Mouse (Mus musculus): ENCODE measurements around the gene Loxl1. TPM values are rescaled to one million over a fixed set of nuclear protein-coding genes. Genes with fewer than 3 reads are reported as not detected.

Loxl1 gene
- polyA plus RNA-seq, 1 experiment from 2014 or later = 36.6 TPM

DNA sequence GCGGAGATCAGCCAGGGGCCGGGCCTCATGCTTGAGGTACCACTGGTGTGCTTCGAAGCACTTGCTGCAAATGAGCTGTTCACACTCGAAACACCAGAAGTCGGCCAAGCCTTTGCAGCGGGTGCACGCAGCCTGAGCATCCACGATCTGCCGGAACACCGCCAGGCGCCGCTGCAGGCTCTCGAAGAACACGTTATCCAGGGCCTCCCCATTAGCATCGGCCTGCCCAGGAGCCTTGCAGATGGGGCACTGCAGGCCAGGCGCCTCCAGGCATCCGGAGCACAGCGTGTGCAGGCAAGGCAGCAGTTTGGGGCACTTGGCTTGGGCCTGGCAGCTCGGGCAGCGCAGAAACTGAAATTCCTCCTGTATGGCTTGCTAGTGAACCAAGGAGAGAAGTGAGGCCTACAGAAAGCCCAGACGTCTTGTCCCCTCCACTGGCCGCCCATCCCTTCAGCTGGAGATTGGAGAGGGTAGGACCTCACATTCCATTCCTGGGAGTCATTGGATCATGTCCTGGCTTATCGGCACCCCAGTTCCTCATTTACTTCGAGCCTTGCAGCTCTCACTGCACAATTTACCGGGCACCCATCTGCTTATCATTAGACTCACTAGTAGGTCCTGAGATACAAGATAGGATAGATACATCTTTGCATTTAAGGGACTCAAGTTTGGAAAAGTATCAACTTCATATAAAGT is 65.8 kb downstream of the Loxl1 start:
- peak overlapping the region; percentile 84 for H3K27ac ChIP-seq (ENCODE audit: low read length)
- H3K9ac ChIP-seq (replicated peaks; ENCODE audit: low read length) = peak overlapping the region; percentile 70
- H3K4me2 ChIP-seq (replicated peaks; ENCODE audit: low read depth, low read length) = peak overlapping the region; percentile 88
- peak overlapping the region; percentile 37 for H3K4me3 ChIP-seq (ENCODE audit: low read length)
- H3K27me3 ChIP-seq (ENCODE audit: insufficient read depth, low read length) = no peaks in the 10 kb centered on the region
- peak; percentile 75 for ATAC-seq (ENCODE audit: low FRiP score, low TSS enrichment)
- peaks cover 47% of the 10 kb centered on the region for H3K4me1 ChIP-seq (ENCODE audit: insufficient read depth, low read length)
- no peaks in the 10 kb centered on the region for H3K9me3 ChIP-seq (ENCODE audit: low read length)
- 8% methylated on average over 25 of the region's 25 CpGs for WGBS
- peaks cover 5% of the 10 kb centered on the region; the same call in 1 of the 2 replicates for H3K36me3 ChIP-seq (ENCODE audit: insufficient read depth, low read length)

DNA sequence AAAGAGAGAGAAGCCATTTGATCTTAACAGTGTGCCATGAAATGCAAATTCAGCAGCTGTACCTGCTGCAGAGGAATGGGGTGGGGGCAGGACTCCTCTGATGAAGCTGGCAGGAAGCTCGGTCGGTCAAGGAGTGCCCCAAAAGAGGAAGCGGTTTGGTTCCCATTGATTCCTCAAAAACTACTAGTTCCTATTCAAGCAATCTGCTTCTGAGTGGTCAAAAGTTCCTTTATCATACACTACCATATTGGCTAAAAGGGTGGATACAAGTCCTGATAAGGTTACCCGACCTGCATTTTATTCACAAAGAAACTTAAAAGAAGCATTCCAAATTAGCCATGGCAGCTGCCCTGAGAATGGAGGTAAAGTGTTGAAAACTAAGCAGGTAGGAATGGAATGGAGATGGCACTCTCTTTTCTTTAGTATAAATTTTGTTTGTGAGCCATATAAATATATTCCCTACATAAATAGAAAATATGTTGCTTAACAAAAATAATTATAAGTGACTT is 66.8 kb downstream of the Loxl1 start:
- Histone ChIP-seq H3K4me1 (ENCODE audit: insufficient read depth, low read length) (peaks cover 47% of the 10 kb centered on the region), H3K27me3 (ENCODE audit: insufficient read depth, low read length) (no peaks in the 10 kb centered on the region), H3K27ac (ENCODE audit: low read length) (no peak overlapping the region), H3K9ac (replicated peaks; ENCODE audit: low read length) (no peak overlapping the region), H3K4me2 (replicated peaks; ENCODE audit: low read depth, low read length) (no peak overlapping the region), H3K4me3 (ENCODE audit: low read length) (no peak overlapping the region), H3K36me3 (ENCODE audit: insufficient read depth, low read length) (peaks cover 5% of the 10 kb centered on the region; the same call in 1 of the 2 replicates), H3K9me3 (ENCODE audit: low read length) (no peaks in the 10 kb centered on the region)
- no peak for ATAC-seq (ENCODE audit: low FRiP score, low TSS enrichment)
- WGBS = 43% methylated on average over 4 of the region's 4 CpGs

DNA sequence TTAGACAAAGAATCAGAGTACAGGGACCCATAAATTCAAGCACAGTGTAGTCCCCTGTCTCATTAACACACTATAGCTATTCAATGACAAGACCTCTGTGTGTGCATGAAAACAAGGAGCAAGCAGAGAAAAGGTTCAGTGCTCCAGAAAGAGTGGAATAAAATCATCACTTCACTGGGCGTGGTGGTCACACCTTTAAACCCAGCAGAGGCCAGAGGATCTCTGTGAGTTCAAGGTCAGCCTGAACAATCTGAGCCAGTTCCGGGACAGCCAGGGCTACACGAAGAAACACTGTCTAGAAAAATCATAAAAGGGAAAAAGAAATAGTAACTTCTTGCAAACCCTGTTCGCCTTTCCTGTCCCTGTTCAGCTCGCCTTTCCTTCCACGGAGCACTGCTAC is 69.3 kb downstream of the Loxl1 start:
- H3K27ac ChIP-seq (ENCODE audit: low read length) = no peak overlapping the region
- ATAC-seq (ENCODE audit: low FRiP score, low TSS enrichment) = no peak
- H3K9me3 ChIP-seq (ENCODE audit: low read length) = no peaks in the 10 kb centered on the region
- peaks cover 39% of the 10 kb centered on the region for H3K4me1 ChIP-seq (ENCODE audit: insufficient read depth, low read length)
- peaks cover 9% of the 10 kb centered on the region; the same call in 1 of the 2 replicates for H3K36me3 ChIP-seq (ENCODE audit: insufficient read depth, low read length)
- 81% methylated on average over 6 of the region's 6 CpGs for WGBS
- no peak overlapping the region for H3K4me2 ChIP-seq (replicated peaks; ENCODE audit: low read depth, low read length)
- H3K27me3 ChIP-seq (ENCODE audit: insufficient read depth, low read length) = no peaks in the 10 kb centered on the region
- no peak overlapping the region for H3K9ac ChIP-seq (replicated peaks; ENCODE audit: low read length)
- no peak overlapping the region for H3K4me3 ChIP-seq (ENCODE audit: low read length)

DNA sequence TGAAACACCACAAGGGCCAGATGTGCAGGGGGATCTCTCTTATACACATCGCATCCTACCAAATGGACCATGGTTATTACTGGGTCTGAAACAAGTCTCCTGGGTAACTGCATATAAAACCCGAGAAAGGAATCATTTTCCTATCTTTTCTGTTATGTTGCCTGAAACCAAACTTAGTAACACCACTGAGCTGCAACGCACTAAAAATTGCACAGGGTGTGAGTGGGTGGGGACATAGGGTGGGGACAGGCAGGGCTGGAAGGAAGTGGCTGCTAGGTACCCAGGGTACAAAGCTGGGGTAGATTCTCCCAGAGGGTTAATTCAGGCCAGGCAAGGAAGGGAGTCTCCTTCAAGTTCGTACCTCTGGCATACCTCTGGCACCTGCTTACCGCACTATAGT is 70.3 kb downstream of the Loxl1 start:
- peak overlapping the region; percentile 13; the same call in 1 of the 2 replicates for H3K27ac ChIP-seq (ENCODE audit: low read length)
- peaks cover 30% of the 10 kb centered on the region for H3K4me1 ChIP-seq (ENCODE audit: insufficient read depth, low read length)
- no peak for ATAC-seq (ENCODE audit: low FRiP score, low TSS enrichment)

DNA sequence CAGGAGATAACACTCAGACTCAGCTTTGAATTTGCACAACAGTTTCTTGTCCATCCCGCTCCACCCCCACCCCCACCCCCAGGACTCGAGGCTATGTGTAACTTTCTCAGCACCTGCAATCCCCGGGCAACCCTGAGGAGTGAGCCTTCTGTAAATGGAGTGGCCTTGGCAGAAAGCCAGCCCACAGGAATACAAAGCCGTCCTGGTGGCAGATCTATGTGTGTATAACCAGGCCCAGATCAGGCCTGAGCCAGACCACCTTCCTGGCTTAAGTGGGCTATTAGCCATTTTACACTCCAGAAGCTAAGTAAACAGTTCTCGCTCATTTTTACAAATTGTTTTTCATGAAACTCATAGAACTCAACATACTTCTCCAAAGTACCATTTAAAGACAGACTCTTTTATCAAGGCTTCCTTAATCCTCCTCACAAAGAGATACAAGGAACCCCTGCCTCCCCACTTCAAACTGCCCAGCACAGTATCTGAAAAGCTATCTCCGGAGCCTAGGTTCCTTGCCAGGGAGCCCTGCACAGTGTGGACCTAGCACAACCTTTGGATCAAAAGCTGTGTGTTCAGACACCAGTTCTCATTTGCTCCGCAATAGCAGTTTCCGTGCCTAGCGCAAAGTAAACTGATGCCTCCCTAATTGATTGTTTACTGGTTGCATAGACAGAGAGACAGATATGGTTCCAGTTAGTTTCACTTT is 71.1 kb downstream of the Loxl1 start:
- Histone ChIP-seq H3K4me3 (ENCODE audit: low read length) (no peak overlapping the region), H3K9ac (replicated peaks; ENCODE audit: low read length) (no peak overlapping the region), H3K27ac (ENCODE audit: low read length) (no peak overlapping the region), H3K9me3 (ENCODE audit: low read length) (no peaks in the 10 kb centered on the region), H3K36me3 (ENCODE audit: insufficient read depth, low read length) (peaks cover 9% of the 10 kb centered on the region; the same call in 1 of the 2 replicates), H3K4me1 (ENCODE audit: insufficient read depth, low read length) (peaks cover 23% of the 10 kb centered on the region), H3K4me2 (replicated peaks; ENCODE audit: low read depth, low read length) (no peak overlapping the region), H3K27me3 (ENCODE audit: insufficient read depth, low read length) (no peaks in the 10 kb centered on the region)
- ATAC-seq (ENCODE audit: low FRiP score, low TSS enrichment) = peak; percentile 69; the same call in 1 of the 2 replicates
- WGBS = 48% methylated on average over 9 of the region's 9 CpGs

More for the DNA sequence above, 70.3 kb downstream of the Loxl1 start:
- Histone ChIP-seq H3K4me2 (replicated peaks; ENCODE audit: low read depth, low read length) (no peak overlapping the region), H3K9ac (replicated peaks; ENCODE audit: low read length) (no peak overlapping the region), H3K4me3 (ENCODE audit: low read length) (no peak overlapping the region), H3K27me3 (ENCODE audit: insufficient read depth, low read length) (no peaks in the 10 kb centered on the region), H3K9me3 (ENCODE audit: low read length) (no peaks in the 10 kb centered on the region), H3K36me3 (ENCODE audit: insufficient read depth, low read length) (peaks cover 9% of the 10 kb centered on the region; the same call in 1 of the 2 replicates)
- WGBS = 77% methylated on average over 5 of the region's 5 CpGs

Other genes with a start within 250 kb of the Loxl1 start
- gene Stra6, start 249.4 kb downstream of the Loxl1 start, polyA plus RNA-seq (2015; fragmentation: Nextera tagmentation; extraction: Ambion mirVana) = 24.1 and 34.2 TPM in 2 replicates
- 0.13 and 0.21 TPM in 2 replicates for gene Ccdc33, start 194.4 kb downstream of the Loxl1 start, polyA plus RNA-seq (2015; fragmentation: Nextera tagmentation; extraction: Ambion mirVana)
- 94.8 and 96.1 TPM in 2 replicates for gene Islr, start 108.9 kb downstream of the Loxl1 start, polyA plus RNA-seq (2015; fragmentation: Nextera tagmentation; extraction: Ambion mirVana)
- 0.17 and 0.23 TPM in 2 replicates for gene Islr2, start 108.9 kb downstream of the Loxl1 start, polyA plus RNA-seq (2015; fragmentation: Nextera tagmentation; extraction: Ambion mirVana)
- 26.7 TPM in 2 replicates for gene Pml, start 63.4 kb downstream of the Loxl1 start, polyA plus RNA-seq (2015; fragmentation: Nextera tagmentation; extraction: Ambion mirVana)
- 33.8 and 35.8 TPM in 2 replicates for gene Stoml1, start 60.0 kb downstream of the Loxl1 start, polyA plus RNA-seq (2015; fragmentation: Nextera tagmentation; extraction: Ambion mirVana)
- not detected in 2 replicates for gene Tbc1d21, start 57.3 kb upstream of the Loxl1 start, polyA plus RNA-seq (2015; fragmentation: Nextera tagmentation; extraction: Ambion mirVana)
- gene Insyn1, start 175.4 kb upstream of the Loxl1 start, polyA plus RNA-seq (2015; fragmentation: Nextera tagmentation; extraction: Ambion mirVana) = 1.0 and 1.5 TPM in 2 replicates
- gene Cd276, start 242.3 kb upstream of the Loxl1 start, polyA plus RNA-seq (2015; fragmentation: Nextera tagmentation; extraction: Ambion mirVana) = 38.5 and 41.9 TPM in 2 replicates